9 mouse cellular contexts compared by ENCODE assay signal in the genomic region with DNA sequence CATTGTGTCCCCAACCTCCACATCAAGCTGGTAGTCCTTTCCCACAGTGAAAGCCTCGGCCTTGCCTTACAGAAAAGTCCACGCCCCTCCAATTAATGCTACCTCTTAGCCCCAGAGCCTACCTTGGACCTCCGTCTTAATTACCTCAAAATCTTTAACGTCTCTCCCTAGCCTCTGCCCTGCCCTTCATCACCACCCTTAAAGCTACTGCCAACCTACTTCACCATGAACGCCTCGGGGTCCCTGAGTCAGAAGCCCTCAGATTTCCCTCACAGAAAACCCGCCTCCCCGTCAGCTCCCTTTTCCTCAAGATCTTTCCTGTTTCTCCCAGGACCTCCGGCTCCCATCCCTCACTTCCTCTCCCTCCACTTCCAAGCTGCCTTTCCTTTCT. TPM values are rescaled to one million over a fixed set of nuclear protein-coding genes. Genes with fewer than 3 reads are reported as not detected.
DNase-seq lines count a peak whose midpoint lies in the region; ATAC-seq and TF ChIP-seq lines count a peak whose summit lies in the region.
"Had no signal": no experiment of that assay in that cellular context is flagged by ENCODE, and none has a peak within 500 bp of the region (broad histone marks: within the 10 kb centered on the region; RNA-seq: fewer than 3 reads in every experiment).

No protein-coding gene starts in this region.

- WGBS in thymus, adult 2 months: 1% methylated on average over 9 of the region's 9 CpGs
- 0% methylated on average over 9 of the region's 9 CpGs for WGBS in liver, embryonic 12.5 days (ENCODE audit: insufficient replicate concordance)

- intact Hi-C loops in gastrocnemius, adult 2 months (cut with DNase I): loop anchor here (5.0 to 10.0 kb wide), 2 partner anchors 132 to 400 kb away; a partner anchor contains a TSS

- peak overlapping the region; percentile 87 for H3K4me2 ChIP-seq in liver, embryonic 12.5 days

- no peaks in the 10 kb centered on the region for H3K9me3 ChIP-seq in liver, embryonic 12.5 days (replicated peaks)

- peak overlapping the region; percentile 77 for H3K4me3 ChIP-seq in gastrocnemius, adult 2 months
- H3K4me3 ChIP-seq in thymus, adult 2 months (ENCODE audit: control insufficient read depth, insufficient read depth, low read length): peak overlapping the region; percentile 92
- H3K4me3 ChIP-seq in liver, embryonic 12.5 days: peak overlapping the region; percentile 83

- no peaks in the 10 kb centered on the region for H3K27me3 ChIP-seq in thymus, adult 2 months (ENCODE audit: control insufficient read depth, insufficient read depth, low read length)
- H3K27me3 ChIP-seq in liver, embryonic 12.5 days (replicated peaks): no peaks in the 10 kb centered on the region

- peaks cover 4% of the 10 kb centered on the region for H3K4me1 ChIP-seq in thymus, adult 2 months (replicated peaks; ENCODE audit: control insufficient read depth, insufficient read depth, low read length)
- peaks cover 51% of the 10 kb centered on the region for H3K4me1 ChIP-seq in liver, embryonic 12.5 days

- peak overlapping the region; percentile 92 for H3K27ac ChIP-seq in gastrocnemius, adult 2 months
- peak overlapping the region; percentile 22; the same call in 1 of the 2 replicates for H3K27ac ChIP-seq in thymus, adult 2 months (ENCODE audit: control insufficient read depth, insufficient read depth, low read length)
- H3K27ac ChIP-seq in liver, embryonic 12.5 days: peak overlapping the region; percentile 77; the same call in 1 of the 2 replicates

- TF ChIP-seq POLR2A in thymus, adult 2 months (IDR thresholded peaks at IDR 0.05; ENCODE audit: control insufficient read depth, extremely low read depth, insufficient read depth, low read length, poor library complexity): no peak

- peak overlapping the region; percentile 82 for H3K9ac ChIP-seq in liver, embryonic 12.5 days

- ATAC-seq in liver, embryonic 12.5 days: peak; percentile 10; the same call in 1 of the 2 replicates

- H3K36me3 ChIP-seq in thymus, adult 2 months (ENCODE audit: control insufficient read depth, insufficient read depth, low read length): no peaks in the 10 kb centered on the region
- H3K36me3 ChIP-seq in liver, embryonic 12.5 days: peaks cover 23% of the 10 kb centered on the region

- no peak for TF ChIP-seq CTCF in gastrocnemius, adult 2 months (IDR thresholded peaks at IDR 0.05)
- TF ChIP-seq CTCF in thymus, adult 2 months (IDR thresholded peaks at IDR 0.05; ENCODE audit: borderline replicate concordance, control insufficient read depth, extremely low read depth, insufficient read depth, low read length, poor library complexity): no peak

- no peak for DNase-seq in gastrocnemius, adult 2 months
- DNase-seq in gastrocnemius, postnatal 10 days: no peak
- no peak for DNase-seq in thymus, adult 2 months
- no peak for DNase-seq in thymus, postnatal 36 days
- no peak for DNase-seq in retina, embryonic 14.5 days (ENCODE audit: low spot score)
- no peak for DNase-seq in B cell, adult 2 months
- DNase-seq in thymus, postnatal 25 days: no peak

RNA-seq across cellular contexts. Expression of a gene that starts 0.6 kb away (rescaled TPM):
- total RNA-seq in gastrocnemius, adult 2 months (2021): 10 to 100 TPM; 23.3 to 25.7 TPM
- total RNA-seq in gastrocnemius, postnatal 10 days (2021): 10 to 100 TPM; 18.8 to 25.8 TPM
- polyA plus RNA-seq in thymus, adult 2 months (2012; rRNA removed): 41.0 and 42.1 TPM in 2 replicates
- polyA plus RNA-seq in liver, embryonic 12.5 days (2016; fragmentation: Nextera tagmentation; extraction: Ambion mirVana): 12.7 and 13.4 TPM in 2 replicates

RNA-seq across cellular contexts. Expression of a gene that starts 0.7 kb away (rescaled TPM):
- total RNA-seq in gastrocnemius, adult 2 months (2021): 1 to 10 TPM; 4.4 to 6.5 TPM
- total RNA-seq in gastrocnemius, postnatal 10 days (2021): 10 to 100 TPM in 1 of 2 experiments, 1 to 10 TPM in 1; 5.9 to 11.9 TPM
- polyA plus RNA-seq in thymus, adult 2 months (2012; rRNA removed): 47.7 and 54.3 TPM in 2 replicates
- polyA plus RNA-seq in liver, embryonic 12.5 days (2016; fragmentation: Nextera tagmentation; extraction: Ambion mirVana): 20.2 and 21.0 TPM in 2 replicates

RNA-seq across cellular contexts. Expression of a gene that starts 0.9 kb away (rescaled TPM):
- 1 to 10 TPM in 1 of 2 experiments, under 1 TPM in 1; 0.50 to 1.2 TPM for total RNA-seq in gastrocnemius, adult 2 months (2021)
- under 1 TPM; 0.75 to 0.95 TPM for total RNA-seq in gastrocnemius, postnatal 10 days (2021)
- 11.9 and 12.1 TPM in 2 replicates for polyA plus RNA-seq in thymus, adult 2 months (2012; rRNA removed)
- 0.33 and 0.41 TPM in 2 replicates for polyA plus RNA-seq in liver, embryonic 12.5 days (2016; fragmentation: Nextera tagmentation; extraction: Ambion mirVana)

RNA-seq across cellular contexts. Expression of a gene that starts 18.3 kb away (rescaled TPM):
- 1 to 10 TPM in 1 of 2 experiments, under 1 TPM in 1; 0.10 to 1.3 TPM for total RNA-seq in gastrocnemius, adult 2 months (2021)
- total RNA-seq in gastrocnemius, postnatal 10 days (2021): under 1 TPM; 0.07 to 0.52 TPM
- polyA plus RNA-seq in thymus, adult 2 months (2012; rRNA removed): 0.61 and 0.92 TPM in 2 replicates
- polyA plus RNA-seq in liver, embryonic 12.5 days (2016; fragmentation: Nextera tagmentation; extraction: Ambion mirVana): not detected in 2 replicates
- total RNA-seq: hematopoietic stem cell, adult 5-6 weeks had no signal

RNA-seq across cellular contexts. Expression of a gene that starts 36.9 kb away (rescaled TPM):
- total RNA-seq in gastrocnemius, adult 2 months (2021): 100 to 1,000 TPM; 480 to 491 TPM
- 100 to 1,000 TPM; 264 to 297 TPM for total RNA-seq in gastrocnemius, postnatal 10 days (2021)
- 15.7 and 23.7 TPM in 2 replicates for polyA plus RNA-seq in thymus, adult 2 months (2012; rRNA removed)
- 0.12 and 0.42 TPM in 2 replicates for polyA plus RNA-seq in liver, embryonic 12.5 days (2016; fragmentation: Nextera tagmentation; extraction: Ambion mirVana)

Comparison
In these comparisons a context has a peak if more than half of its experiments do, and no peak if none do; other contexts are left out.
1. H3K27ac ChIP-seq: peak in every context shown above with its lines; median percentile 92 in gastrocnemius, adult 2 months; 77 in liver, embryonic 12.5 days; 22 in thymus, adult 2 months.